Mouse (Mus musculus) myocyte (in vitro differentiated cells): ENCODE data around the gene Slc6a20a.

Experiments
- E2F4 ChIP-seq: IDR thresholded peaks from one replicate; pipeline ENCODE4 v1.6.1; 2011; ENCODE audit warnings: mild to moderate bottlenecking, control low read depth, moderate library complexity; ENCODE audit not compliant: insufficient read depth
- POLR2A ChIP-seq: IDR thresholded peaks from one replicate; pipeline ENCODE4 v1.6.1; 2011; ENCODE audit warnings: low read depth, mild to moderate bottlenecking, control low read depth, moderate library complexity; ENCODE audit not compliant: insufficient read length
- TCF12 ChIP-seq: IDR thresholded peaks from one replicate; pipeline ENCODE4 v1.6.1; 2011; ENCODE audit warnings: mild to moderate bottlenecking, control low read depth; ENCODE audit not compliant: poor library complexity, insufficient read depth, severe bottlenecking

- no peak for TF ChIP-seq POLR2A
- TF ChIP-seq TCF12 = no peak
- TF ChIP-seq E2F4 = no peak
These were observed 81.3 kb downstream of the Slc6a20a start for GRCm38 (mm10) chr9:123597376-123597775.
